Mouse (Mus musculus) brain, embryonic 14.5 days (tissue): ENCODE data around the gene Stk19.
"Not testable (repeated sequence)": the region's sequence is repeated elsewhere in the genome, so short reads cannot be mapped to it uniquely, and the experiment has no call there.

Experiments
- CTCF ChIP-seq: fragments of 200-500 bp; IDR thresholded peaks from 2 replicates; pipeline ENCODE4 v1.5.1; 2012; ENCODE audit warnings: inconsistent platforms, mild to moderate bottlenecking, moderate library complexity, borderline replicate concordance; ENCODE audit not compliant: insufficient read depth, insufficient read length; ENCODE audit errors: extremely low read depth
- POLR2A ChIP-seq: fragments of 200-500 bp; IDR thresholded peaks from 2 replicates; pipeline ENCODE4 v1.6.1; 2012; ENCODE audit warnings: mild to moderate bottlenecking, inconsistent platforms, borderline replicate concordance; ENCODE audit not compliant: poor library complexity, insufficient read depth, insufficient read length, severe bottlenecking; ENCODE audit errors: extremely low read depth

DNA sequence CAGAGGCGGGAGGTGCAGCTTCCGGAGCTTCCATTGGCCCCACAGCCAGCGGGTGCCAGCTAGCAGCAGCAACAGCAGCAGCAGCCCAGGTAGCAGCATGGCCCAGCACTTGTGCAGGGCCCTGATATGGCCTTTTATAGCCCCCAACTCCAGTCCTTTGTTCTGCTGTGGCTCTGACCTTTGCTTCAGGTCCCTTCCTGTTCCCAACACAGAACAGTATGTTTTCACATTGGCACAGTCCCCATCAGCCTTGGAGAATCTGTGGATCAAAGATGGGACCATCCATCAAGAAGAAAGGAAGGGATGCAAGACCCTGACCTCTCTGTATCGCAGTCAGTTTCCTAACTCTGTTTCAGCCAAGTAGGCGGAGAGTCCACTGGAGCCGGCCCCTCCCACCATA is 32.4 kb downstream of the Stk19 start, which contains the start of gene Cyp21a1:
- not testable (repeated sequence) for TF ChIP-seq CTCF, POLR2A
